Mouse (Mus musculus): ENCODE data around the gene Etaa1. TPM values are rescaled to one million over a fixed set of nuclear protein-coding genes. Genes with fewer than 3 reads are reported as not detected.
"Not testable (repeated sequence)": the region's sequence is repeated elsewhere in the genome, so short reads cannot be mapped to it uniquely, and the experiment has no call there.

Gene Etaa1
- polyA plus RNA-seq, 1 experiment from 2014 or later: 20.4 TPM

DNA sequence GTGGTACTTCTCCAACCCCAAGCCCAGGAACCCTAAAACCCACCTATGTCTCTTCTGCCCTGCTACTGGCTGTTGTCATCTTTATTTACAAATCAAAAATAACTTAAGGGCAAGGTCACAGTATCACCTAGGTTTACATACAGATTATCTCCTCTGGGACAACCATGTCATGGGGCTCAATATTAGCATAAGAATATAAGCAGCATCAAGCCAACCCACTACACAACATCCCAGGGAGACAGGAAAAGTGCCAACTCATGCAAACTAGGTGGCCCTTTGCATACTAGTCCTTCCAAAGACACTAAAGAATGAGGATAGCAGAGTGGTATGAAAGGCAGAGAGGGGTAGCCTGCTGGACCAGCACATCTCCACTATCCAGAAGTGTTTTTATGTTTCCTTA is 15.7 kb downstream of the Etaa1 start:
- H3K36me3 ChIP-seq (ENCODE audit: control insufficient read depth, insufficient read depth, low read length): peaks cover 2% of the 10 kb centered on the region; the same call in 1 of the 2 replicates
- ATAC-seq (ENCODE audit: insufficient read depth, low FRiP score, low TSS enrichment): no peak
- no peak for DNase-seq (ENCODE audit: low spot score)
- H3K4me1 ChIP-seq (ENCODE audit: control insufficient read depth, insufficient read depth, low read length): no peaks in the 10 kb centered on the region
- H3K9me3 ChIP-seq (ENCODE audit: control insufficient read depth, low read length): no peaks in the 10 kb centered on the region
- H3K4me3 ChIP-seq (ENCODE audit: low read depth, low read length): no peak overlapping the region
- no peak overlapping the region for H3K4me2 ChIP-seq (ENCODE audit: low read depth)
- no peaks in the 10 kb centered on the region for H3K27me3 ChIP-seq (ENCODE audit: control insufficient read depth, insufficient read depth, low read length)
- no peak overlapping the region for H3K9ac ChIP-seq (ENCODE audit: low read length)
- no peak overlapping the region for H3K27ac ChIP-seq (ENCODE audit: low read depth, low read length)

DNA sequence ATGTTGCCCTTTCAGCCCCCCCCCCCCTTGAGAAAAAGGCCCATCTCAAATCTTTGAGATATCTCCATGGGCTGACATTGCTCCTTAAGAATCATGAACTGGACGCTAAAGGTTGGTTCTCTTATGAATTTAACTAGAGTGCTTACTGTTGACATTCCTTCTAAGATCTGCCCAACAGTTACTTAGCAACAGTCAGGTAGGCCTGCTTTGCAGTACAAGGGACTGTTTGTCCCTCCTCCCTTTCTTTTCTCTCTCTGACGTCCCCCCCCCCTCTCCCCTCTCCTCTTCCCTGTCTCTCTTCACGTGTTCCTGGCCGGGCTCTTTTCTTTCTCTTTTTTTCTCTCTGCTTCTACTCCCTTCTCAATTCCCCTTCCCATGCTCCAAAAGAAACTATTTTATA is 35.8 kb downstream of the Etaa1 start:
- H3K4me1 ChIP-seq (ENCODE audit: control insufficient read depth, insufficient read depth, low read length): no peaks in the 10 kb centered on the region
- DNase-seq (ENCODE audit: low spot score) (no peak), ATAC-seq (ENCODE audit: insufficient read depth, low FRiP score, low TSS enrichment) (no peak)
- no peak overlapping the region for H3K4me3 ChIP-seq (ENCODE audit: low read depth, low read length)
- H3K27ac ChIP-seq (ENCODE audit: low read depth, low read length): no peak overlapping the region
- no peak overlapping the region for H3K9ac ChIP-seq (ENCODE audit: low read length)
- H3K9me3 ChIP-seq (ENCODE audit: control insufficient read depth, low read length): no peaks in the 10 kb centered on the region
- 78% methylated on average over 4 of the region's 4 CpGs for WGBS
- H3K27me3 ChIP-seq (ENCODE audit: control insufficient read depth, insufficient read depth, low read length): no peaks in the 10 kb centered on the region
- no peak overlapping the region for H3K4me2 ChIP-seq (ENCODE audit: low read depth)
- no peaks in the 10 kb centered on the region for H3K36me3 ChIP-seq (ENCODE audit: control insufficient read depth, insufficient read depth, low read length)

DNA sequence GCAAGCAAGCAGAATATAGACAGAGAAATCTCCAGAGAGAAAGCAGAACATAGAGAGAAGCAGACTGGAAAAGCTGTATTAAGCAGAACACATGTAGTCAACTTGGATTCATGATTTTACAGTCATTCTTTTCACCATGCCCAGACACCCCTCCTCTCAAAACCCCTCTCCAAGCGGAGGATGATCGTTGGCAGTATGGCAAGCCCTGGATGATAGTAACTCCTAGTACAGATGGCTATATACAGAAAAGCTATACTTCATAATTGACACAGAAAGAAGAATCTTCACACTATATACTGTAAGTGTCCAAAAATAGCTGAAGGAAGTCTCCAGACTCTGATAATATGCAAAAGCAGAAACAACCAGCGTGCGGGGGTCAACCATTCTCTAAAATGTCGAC is 36.6 kb downstream of the Etaa1 start:
- DNase-seq (ENCODE audit: low spot score) (no peak), ATAC-seq (ENCODE audit: insufficient read depth, low FRiP score, low TSS enrichment) (no peak)
- Histone ChIP-seq H3K9ac (ENCODE audit: low read length) (no peak overlapping the region), H3K4me2 (ENCODE audit: low read depth) (no peak overlapping the region), H3K27me3 (ENCODE audit: control insufficient read depth, insufficient read depth, low read length) (no peaks in the 10 kb centered on the region), H3K27ac (ENCODE audit: low read depth, low read length) (no peak overlapping the region), H3K4me1 (ENCODE audit: control insufficient read depth, insufficient read depth, low read length) (no peaks in the 10 kb centered on the region), H3K9me3 (ENCODE audit: control insufficient read depth, low read length) (no peaks in the 10 kb centered on the region), H3K36me3 (ENCODE audit: control insufficient read depth, insufficient read depth, low read length) (no peaks in the 10 kb centered on the region), H3K4me3 (ENCODE audit: low read depth, low read length) (no peak overlapping the region)
- WGBS: 92% methylated on average over 5 of the region's 5 CpGs

DNA sequence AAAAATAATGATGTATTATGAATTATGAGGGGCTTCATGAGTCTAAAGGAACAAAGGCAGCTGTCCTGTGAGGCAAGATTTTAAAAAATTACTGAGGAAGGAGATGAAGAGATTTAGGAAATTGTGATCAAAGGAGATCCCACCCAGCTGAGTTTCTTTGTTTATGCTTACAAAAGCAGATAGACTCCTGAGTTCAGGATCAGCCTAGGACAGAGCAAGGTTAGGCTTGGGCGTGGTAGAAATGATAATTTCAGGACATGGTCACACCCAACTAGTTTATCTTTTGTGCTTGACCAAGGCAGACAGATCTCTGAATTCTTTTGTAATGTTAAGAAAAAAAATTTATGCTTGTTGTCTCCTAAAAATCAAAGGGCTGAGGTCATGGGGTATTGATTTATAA is 37.2 kb downstream of the Etaa1 start:
- DNase-seq (ENCODE audit: low spot score): no peak
- Histone ChIP-seq H3K9me3 (ENCODE audit: control insufficient read depth, low read length) (no peaks in the 10 kb centered on the region), H3K4me3 (ENCODE audit: low read depth, low read length) (no peak overlapping the region), H3K4me1 (ENCODE audit: control insufficient read depth, insufficient read depth, low read length) (no peaks in the 10 kb centered on the region), H3K27ac (ENCODE audit: low read depth, low read length) (no peak overlapping the region), H3K4me2 (ENCODE audit: low read depth) (no peak overlapping the region), H3K9ac (ENCODE audit: low read length) (no peak overlapping the region), H3K36me3 (ENCODE audit: control insufficient read depth, insufficient read depth, low read length) (no peaks in the 10 kb centered on the region), H3K27me3 (ENCODE audit: control insufficient read depth, insufficient read depth, low read length) (no peaks in the 10 kb centered on the region)
- WGBS: 90% methylated on average over 1 of the region's 1 CpGs
- no peak for ATAC-seq (ENCODE audit: insufficient read depth, low FRiP score, low TSS enrichment)

DNA sequence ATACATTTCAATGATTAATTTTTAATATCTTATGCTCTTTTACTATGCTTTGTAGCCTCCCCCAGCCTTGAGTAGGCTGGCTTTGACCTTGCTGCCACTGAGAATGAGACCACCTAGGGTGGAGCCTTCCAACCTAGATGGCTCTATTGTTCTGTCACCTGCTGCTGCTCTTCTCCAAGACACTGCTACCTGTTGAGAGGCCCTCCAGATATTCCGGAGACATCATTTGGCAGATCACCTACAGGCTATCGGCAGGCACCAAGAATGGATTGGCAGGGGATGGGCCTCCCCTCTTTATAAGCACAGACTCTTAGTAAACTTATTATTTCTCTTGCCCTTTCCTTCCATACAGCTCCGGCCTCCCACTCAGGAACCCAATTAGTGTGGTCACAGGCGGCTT is 52.7 kb downstream of the Etaa1 start:
- ATAC-seq (ENCODE audit: insufficient read depth, low FRiP score, low TSS enrichment): not testable (repeated sequence)

More for the DNA sequence above, 52.7 kb downstream of the Etaa1 start:
- not testable (repeated sequence) for H3K4me3 ChIP-seq (ENCODE audit: low read depth, low read length); H3K9ac ChIP-seq (ENCODE audit: low read length); H3K9me3 ChIP-seq (ENCODE audit: control insufficient read depth, low read length); H3K27ac ChIP-seq (ENCODE audit: low read depth, low read length); H3K4me2 ChIP-seq (ENCODE audit: low read depth); H3K4me1 ChIP-seq (ENCODE audit: control insufficient read depth, insufficient read depth, low read length); H3K36me3 ChIP-seq (ENCODE audit: control insufficient read depth, insufficient read depth, low read length); H3K27me3 ChIP-seq (ENCODE audit: control insufficient read depth, insufficient read depth, low read length); DNase-seq (ENCODE audit: low spot score)
- WGBS: 81% methylated on average over 4 of the region's 4 CpGs
